Mouse (Mus musculus): ENCODE measurements around the gene Tmeff1.

The Tmeff1 gene

DNA sequence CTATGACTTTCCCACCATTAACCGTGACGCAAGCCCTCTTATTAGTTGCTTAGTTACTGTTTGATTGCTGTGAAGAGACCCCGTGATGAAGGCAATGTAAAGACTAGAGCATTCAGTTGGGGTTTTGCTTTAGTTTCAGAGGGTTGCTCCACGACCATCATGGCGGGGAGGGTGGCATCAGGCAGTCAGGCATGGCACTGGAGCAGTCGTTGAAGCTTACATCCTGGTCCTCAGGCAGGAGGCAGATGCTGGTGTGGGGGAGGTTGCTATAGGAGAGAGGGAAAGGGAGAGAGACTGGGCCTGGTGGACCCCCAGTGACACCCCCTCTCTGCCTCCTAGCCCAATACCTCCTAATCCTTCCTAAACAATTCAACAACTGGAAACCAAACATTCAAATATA lies 35.1 kb downstream of the Tmeff1 start:
- no peak for DNase-seq (ENCODE audit: extremely low read depth, low read depth, low spot score)

DNA sequence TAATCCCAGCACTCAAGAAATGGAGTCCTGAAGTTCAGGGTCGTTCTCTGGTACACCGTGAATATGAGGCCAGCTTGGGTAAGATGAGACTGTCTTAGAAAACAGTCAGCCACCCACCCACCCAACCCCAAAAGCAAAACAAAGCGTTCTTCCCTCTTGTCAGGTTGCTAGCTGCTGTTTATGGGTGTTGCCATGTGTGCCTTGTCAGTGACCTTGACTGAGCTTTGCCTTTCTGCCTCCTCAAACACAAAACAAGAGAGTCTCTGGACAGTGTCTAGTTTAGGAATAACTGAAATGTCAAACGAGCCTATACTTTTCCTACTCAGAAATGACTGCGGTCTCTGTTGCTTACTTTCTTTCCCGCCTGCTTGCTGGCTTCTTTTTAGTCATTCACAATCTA lies 37.3 kb downstream of the Tmeff1 start:
- no peak for DNase-seq (ENCODE audit: extremely low read depth, low read depth, low spot score)

DNA sequence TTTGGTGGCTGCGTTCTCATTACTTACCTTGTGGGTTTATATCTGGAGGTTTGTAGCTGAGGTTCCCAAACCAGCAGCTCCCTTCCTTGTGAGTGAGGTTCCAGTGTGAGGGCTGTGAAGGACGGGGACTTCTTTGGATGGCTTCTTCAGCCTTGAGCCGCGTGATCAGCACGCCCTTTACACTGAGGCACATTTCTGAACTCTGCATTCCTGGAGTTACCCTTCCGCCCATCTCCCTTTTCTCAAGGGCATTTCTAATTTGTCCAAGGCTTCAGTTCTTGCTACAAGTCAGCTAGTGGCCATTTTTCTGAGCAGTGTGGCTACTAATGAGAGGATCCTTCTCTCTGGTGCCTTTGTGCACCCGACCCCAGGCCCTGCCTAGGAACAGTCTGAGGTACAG lies 38.0 kb downstream of the Tmeff1 start:
- DNase-seq (ENCODE audit: extremely low read depth, low read depth, low spot score) = no peak

DNA sequence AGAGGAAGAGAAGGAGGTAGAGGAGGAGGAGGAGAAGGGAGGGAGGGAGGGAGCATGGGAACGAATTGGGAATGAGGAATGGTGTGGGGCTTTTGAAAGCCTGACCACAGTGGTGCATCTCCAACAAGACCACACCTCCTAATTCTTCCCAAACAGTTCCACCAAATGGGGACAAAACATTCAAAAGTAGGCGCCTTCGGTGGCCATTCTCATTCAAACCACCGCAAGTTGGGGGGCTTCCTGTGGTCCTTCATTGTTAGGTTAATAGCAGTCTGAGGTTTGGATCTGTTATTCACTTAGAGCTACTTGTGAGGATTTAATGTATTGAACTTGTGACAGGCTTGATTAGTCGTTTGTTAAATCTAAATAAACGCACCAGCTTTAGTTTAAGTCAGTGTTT lies 40.0 kb downstream of the Tmeff1 start:
- no peak for DNase-seq (ENCODE audit: extremely low read depth, low read depth, low spot score)

DNA sequence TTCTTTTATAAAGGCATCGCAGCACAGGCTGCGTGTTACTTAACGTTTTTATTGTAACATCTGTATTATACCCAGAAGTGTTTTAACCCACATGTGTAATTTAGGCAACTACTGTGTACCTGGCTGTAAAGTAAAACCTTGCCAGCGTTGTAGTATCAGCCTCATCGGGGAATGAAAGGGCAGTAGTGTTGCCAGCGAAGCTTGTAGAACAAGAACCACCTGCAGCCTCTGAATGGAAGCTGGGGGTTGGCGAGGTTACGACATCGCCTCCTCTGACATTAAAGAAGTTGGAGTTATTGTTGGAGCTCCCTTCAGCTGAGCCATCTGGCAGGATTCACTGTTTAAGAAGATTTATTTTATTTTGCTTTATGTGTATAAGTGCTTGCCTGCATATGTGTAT lies 40.9 kb downstream of the Tmeff1 start:
- DNase-seq (ENCODE audit: extremely low read depth, low read depth, low spot score) = peak; percentile 81

DNA sequence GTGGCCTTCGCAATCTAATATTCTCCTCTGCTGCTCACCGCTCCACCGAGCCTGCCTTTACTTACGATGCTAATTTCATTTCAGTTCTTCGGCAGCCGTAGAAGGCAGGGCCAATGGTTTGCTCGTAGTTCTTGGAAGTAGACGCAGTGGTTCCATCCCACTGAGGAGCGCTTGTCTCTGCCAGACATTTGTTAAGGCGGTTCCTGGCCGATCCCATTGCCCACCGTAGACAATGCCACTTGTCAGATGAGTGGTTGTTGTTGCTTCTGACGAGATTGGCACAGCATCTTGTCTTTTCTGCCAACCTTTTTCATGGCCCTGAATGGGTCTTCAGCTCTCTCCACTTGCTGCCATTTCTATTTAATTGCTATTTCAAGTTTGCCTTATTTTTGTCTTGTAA lies 44.5 kb downstream of the Tmeff1 start:
- no peak for DNase-seq (ENCODE audit: extremely low read depth, low read depth, low spot score)

DNA sequence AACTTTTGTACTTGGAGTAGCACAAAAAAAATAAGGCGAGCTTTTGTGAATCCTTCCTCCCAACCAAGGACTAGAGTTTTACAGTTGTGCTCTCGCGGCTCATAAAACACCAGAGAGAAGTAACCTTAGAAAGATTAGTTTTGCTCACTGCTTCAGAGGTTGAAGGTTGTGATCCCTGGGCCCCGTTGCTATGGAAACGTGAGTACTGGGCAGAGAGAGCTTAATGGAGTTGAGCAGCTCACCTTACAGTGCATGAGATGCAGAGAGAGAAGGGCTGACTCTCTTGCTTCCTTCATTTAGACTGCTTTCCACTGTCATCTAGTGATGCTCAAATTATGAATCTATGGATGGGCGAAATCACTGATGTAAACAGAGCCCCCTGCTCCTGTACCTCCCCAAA lies 48.6 kb downstream of the Tmeff1 start:
- DNase-seq (ENCODE audit: extremely low read depth, low read depth, low spot score) = no peak

DNA sequence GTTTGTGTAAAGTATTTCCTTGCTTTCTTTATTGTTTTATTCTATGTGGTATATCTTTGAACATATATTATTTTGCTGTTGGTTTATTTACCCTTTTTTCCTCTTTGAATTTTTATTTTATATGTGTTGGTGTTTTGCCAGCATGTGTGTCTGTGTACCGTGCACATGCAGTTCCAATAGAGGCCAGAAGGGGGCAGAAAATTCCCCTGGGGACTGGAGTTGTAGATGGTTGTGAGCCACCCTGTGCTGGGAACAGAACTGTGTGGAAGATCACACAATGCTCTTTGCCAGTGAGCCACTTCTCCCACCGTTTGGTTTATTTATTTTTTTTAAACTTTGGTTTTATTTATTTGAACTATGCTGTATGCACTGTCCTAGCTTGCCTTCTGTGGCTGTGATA lies 49.1 kb downstream of the Tmeff1 start:
- DNase-seq (ENCODE audit: extremely low read depth, low read depth, low spot score) = no peak

DNA sequence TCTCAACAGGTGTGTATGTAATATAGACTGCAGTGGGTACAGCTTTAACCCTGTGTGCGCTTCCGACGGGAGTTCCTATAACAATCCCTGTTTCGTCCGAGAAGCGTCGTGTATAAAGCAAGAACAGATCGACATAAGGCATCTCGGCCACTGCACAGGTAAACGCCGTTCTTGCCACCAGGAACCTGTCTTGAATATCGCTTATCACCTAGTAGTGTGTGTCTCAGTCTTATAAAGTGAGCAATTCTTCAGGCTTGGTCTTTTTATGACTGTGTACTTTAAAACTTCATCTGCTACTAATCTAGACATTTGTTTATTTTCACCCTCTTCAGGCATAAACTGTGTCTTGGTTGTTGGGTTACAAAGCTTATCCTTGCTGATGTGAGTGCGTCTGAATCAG lies 51.9 kb downstream of the Tmeff1 start:
- DNase-seq (ENCODE audit: extremely low read depth, low read depth, low spot score) = no peak

DNA sequence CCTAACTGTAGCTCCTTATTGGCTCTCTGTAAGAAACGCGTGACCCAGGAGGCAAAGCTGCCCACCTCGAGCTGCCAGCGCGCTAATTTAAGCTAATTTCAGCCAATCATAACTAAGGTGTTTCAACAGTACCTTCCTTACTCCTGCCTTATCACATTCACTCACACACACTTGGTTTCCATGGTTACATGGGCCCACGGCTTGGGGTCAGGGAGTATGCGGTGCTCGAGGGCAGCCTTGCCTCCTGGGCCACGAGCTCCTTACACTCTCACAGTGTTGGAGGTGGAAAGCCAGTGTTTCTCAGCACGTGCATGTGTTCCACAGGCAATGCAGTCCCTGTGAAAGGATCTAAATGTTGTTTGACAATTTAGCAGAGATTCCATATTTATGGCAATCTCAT lies 53.2 kb downstream of the Tmeff1 start:
- no peak for DNase-seq (ENCODE audit: extremely low read depth, low read depth, low spot score)

DNA sequence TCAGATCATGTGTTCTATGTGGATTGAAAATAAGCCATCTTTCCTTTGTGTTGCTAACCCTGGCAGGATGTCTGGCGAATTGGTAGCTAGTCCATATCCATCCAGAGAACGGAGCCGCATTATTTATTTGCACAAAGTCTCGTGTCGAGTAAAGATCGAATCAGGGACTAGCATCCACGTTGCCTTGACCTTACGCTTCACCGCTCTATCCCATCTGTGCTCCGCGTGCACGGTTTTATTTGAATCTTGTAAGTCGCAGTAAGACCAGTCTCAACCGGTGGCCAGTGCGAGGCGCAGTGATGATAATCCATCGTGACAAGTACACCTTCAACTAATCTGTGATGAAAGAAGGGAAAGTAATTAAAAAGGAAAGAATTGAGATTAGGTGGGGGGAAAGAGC lies 54.5 kb downstream of the Tmeff1 start:
- DNase-seq (ENCODE audit: extremely low read depth, low read depth, low spot score) = no peak

DNA sequence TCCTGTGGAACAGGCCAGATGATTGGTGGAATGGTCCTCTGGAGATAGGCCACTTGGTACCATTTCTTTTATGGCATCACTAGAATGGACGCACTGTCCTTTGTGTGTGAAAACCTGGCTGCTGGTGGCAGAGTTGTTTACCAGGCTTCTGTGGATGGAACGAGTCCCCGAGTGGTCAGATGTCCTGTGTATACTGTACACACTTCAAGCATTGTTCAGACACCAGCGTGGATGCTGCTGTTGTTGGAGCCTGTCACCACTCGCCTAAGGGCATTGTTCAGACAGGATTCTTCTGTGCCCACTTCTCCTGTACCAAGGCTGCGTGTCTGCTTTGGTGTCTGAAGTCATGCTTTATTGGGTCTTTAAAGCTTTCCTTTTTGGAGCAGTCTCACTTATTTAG lies 58.8 kb downstream of the Tmeff1 start:
- no peak for DNase-seq (ENCODE audit: extremely low read depth, low read depth, low spot score)

DNA sequence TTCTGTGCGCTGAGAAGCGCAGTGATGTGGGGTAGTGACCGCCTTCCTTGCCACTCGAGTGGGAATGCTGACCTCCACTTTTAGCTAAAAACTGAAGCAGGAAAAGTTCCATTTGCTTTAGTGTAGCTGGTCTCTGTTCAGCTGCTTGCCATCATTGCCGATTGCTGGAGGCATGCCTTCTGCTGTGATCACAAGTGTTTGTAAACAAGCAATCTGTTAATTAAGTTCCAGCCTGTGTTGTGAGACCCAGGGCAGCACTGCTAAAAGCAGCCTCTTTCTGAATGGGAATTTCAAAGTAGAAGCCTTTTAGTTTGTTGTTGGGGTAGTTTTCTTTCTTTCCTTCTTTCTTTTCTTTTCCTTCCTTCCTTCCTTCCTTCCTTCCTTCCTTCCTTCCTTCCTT lies 61.2 kb downstream of the Tmeff1 start:
- no peak for DNase-seq (ENCODE audit: extremely low read depth, low read depth, low spot score)

DNA sequence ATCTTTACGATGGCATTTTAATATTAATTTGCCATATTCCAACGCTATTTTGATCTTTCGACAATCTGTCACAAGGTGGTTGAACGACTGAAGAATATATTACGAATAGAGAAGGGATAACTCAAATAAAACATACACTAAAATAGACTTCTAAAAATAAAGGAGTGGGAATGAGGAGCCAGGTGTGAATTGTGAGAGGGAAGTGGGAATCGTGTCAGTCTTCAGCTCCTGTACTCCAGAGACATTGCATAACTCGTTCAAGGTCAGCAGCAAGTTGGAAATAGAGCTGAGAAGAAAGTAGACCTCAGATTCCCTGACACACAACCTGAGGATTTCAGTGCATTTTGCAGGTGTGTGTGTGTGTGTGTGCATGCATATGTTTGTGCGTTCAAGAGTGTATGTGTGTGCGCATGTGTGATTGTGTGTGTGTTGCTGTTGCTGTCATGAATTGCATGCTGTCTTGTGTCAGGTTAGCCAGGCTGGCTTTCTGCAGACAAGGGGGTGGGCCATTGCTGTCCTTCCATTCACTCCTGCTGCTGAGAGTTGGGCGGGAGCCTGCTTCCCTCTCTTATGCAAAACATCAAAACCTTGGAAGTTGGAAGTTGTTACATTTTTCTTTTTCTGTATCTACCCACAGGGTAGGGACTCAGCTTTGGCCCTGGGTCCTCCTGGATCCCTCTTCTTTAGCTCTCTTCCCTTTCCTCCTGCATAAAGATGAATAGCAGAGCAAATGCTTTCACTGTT lies 65.8 kb downstream of the Tmeff1 start:
- no peak for DNase-seq (ENCODE audit: extremely low read depth, low read depth, low spot score)

DNA sequence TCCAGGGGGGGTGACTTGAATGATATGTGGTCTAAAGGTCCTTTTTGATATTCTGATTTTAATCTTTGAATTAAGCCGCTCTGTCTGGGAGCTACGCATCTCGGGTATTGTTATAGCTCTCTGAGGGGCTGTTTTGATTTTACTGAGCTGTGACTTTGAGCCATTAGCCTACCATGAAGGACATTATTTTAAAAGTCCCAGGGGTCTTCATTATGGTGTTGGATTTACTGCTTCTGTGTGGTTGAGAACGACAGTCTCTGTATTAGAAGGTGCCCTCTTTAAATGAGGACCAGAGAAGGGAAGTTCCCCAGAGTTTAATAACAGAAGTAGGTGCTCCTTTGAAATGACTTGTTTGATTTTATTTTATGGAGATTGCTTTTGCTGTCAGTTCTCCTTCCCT lies 69.1 kb downstream of the Tmeff1 start:
- no peak for DNase-seq (ENCODE audit: extremely low read depth, low read depth, low spot score)

DNA sequence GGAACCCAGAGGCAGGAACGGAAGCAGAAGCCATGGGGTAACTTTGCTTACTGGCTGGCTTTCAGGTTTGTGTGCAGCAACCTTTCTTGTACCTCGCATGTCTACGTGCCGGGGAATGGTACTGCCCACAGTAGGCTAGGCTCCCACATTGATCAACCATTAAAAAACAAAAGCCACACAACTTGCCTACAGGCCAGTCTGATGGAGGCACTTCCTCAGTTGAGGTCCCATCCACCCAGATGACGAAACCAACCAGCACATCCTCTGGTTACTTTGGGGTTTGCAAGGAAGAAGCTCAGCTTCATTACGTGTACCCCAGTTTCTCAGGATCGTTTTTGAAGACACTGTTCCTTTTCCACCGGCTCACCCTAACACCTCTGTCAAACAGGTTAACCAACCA lies 71.6 kb downstream of the Tmeff1 start:
- no peak for DNase-seq (ENCODE audit: extremely low read depth, low read depth, low spot score)

DNA sequence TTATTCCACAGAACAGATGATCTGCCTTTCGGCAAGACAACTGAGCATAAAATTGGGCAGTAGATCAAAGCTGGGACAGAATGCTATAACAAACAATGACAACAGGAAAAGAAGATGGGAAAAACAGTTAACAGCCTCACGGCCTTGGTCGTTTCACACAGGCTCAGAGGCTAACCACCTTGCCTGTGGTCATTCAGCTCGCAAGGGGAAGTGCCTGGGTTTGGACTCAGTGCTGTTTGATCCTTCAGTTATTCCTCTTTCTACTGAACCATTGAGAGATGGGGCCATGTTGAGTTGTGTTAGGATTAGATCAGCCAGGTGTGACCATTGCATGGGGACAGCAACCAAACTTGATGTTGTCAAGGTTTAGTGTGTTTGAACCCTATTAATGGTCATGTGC lies 75.2 kb downstream of the Tmeff1 start:
- no peak for DNase-seq (ENCODE audit: extremely low read depth, low read depth, low spot score)

DNA sequence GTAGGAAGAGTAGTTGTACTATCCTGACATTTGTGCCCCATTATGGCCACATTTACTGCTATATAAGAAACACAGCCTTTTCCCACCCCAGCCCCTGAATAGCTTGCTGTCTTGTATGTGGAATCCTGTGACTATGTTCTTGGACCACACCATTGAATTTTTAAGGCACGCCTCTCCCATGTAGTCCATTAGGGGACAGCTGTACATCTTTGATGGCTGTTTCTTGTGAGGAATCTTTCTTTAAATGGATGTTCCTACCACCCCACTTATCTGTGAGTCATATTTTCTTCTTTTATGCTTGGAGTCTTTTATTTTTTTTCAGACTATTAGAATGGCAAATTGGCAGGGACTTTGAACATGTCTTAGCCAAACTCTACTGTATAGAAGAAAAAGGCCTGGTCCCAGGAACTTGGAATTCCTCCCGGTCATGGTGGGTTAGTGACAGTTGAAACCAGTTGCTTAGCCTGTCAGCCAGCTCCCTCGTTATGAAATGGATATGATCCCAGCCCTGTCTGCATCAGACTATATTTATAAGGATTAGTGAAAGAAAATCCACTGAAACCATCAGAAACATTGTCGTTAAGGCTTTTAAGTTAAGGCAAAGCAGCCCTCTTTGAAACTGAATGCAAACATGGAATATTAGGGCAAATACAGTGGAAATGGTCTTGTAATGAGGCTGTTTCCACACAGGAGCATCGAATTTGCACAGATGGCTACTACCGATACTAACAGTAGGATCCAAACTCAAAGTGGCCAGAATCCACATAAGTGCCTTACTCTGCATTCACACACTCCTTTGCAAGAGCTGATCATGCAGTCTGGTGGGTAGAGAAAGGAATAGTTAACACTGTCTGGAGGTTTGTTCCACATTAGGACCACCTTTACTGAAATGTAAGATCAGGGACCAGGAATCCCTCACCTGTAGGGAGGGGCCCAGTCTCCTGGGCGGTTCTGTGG lies 75.9 kb downstream of the Tmeff1 start:
- DNase-seq (ENCODE audit: extremely low read depth, low read depth, low spot score) = no peak

DNA sequence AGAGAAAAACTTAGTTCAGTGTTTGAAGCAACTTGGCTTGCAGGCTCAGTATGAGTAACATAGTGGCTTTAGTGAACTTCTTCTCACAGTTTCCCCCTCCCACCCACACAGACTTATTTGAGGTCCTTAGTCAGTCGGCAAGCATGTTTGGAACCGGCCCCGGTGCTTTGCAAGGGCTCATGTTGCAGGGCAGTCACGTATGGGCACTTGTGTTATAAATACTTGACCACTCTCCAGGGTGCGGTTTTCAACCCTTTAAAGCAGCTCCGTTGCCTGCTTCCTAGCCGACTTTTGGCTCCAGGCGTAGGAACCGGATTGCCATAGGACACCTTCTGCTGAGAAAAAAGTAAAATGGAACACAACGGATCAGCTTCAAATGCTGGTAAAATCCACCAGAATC lies 78.3 kb downstream of the Tmeff1 start, which contains the start of gene Cavin4:
Gene Cavin4 (plus strand): TSS at position 244 of the 400 bp plus-strand sequence.
- no peak for DNase-seq (ENCODE audit: extremely low read depth, low read depth, low spot score)

DNA sequence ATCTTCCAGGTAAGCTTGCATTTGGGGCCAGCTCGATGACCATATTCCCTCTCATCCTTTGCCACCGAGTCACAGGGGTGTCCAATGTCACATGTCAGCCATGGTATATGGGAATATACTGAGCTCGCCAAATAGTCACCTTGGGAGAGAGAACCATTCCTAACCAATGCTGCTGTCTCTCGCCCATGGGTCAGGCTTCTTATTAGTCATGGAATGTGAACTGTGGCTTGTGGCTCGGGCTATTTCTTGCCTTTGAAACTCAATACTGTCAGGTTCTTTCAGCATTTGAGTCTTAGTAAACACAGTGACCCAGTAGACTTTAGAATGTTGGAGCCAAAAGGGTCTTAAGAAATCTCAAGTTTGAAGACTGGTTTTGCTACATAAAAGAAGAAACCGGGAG lies 79.0 kb downstream of the Tmeff1 start:
- no peak for DNase-seq (ENCODE audit: extremely low read depth, low read depth, low spot score)

DNA sequence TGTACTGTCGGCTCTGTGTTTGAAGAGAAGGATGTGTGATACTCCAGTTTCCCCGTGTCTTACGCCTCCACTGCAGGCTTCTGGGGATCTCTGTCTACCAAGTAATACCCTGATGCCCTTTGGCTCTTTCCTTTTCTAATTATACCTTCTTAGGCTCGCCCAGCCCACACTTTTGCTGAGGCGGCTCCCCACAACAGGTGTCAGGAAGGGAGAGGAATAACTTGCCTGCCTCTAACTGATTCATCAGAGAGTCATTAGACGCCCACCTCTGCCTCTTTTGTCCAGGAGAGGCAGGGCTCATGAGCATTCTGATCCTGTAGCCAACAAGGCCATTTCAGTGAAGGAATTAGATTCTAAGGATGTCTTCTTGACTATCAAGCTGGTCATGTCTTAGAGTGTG lies 82.3 kb downstream of the Tmeff1 start:
- no peak for DNase-seq (ENCODE audit: extremely low read depth, low read depth, low spot score)

DNA sequence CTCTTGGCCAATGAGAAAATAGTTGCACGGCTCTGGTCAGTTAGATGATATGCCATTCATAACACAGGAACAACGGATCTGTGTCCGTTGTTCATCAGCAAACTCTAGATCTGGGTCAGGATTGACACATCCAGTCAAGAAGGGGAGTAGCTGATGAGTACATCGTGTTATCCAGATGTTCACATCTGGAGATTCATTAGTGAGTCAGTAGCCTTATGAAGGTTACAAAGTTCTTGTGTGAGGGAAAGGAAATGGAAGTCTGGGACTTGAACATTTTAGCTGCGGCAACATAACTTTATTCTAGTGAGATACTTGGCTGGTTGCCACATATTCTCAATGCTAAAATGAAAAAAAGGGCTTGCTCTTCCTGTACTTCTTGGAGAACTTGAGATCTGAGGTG lies 87.9 kb downstream of the Tmeff1 start:
- no peak for DNase-seq (ENCODE audit: extremely low read depth, low read depth, low spot score)
